Comparison of ENCODE assay signal across 16 mouse cellular contexts in genomic region chr6:12097125-12097524, GRCm38 (mm10).
A peak's percentile ranks its signal among the peaks of the same experiment; 100 is the strongest.
DNase-seq lines count a peak whose midpoint lies in the region; ATAC-seq and TF ChIP-seq lines count a peak whose summit lies in the region.
"Had no signal": no experiment of that assay in that cellular context is flagged by ENCODE, and none has a peak within 500 bp of the region (broad histone marks: within the 10 kb centered on the region; RNA-seq: fewer than 3 reads in every experiment).

No protein-coding gene starts in this region.

- no peak for TF ChIP-seq EP300 in liver, postnatal 0 days (IDR thresholded peaks at IDR 0.05; ENCODE audit: low read depth)

- no peak for TF ChIP-seq CTCF in forebrain, postnatal 0 days (IDR thresholded peaks at IDR 0.05; ENCODE audit: low read depth)
- no peak for TF ChIP-seq CTCF in liver, postnatal 0 days (IDR thresholded peaks at IDR 0.05; ENCODE audit: low read depth)
- TF ChIP-seq CTCF in intestine, postnatal 0 days (IDR thresholded peaks at IDR 0.05; ENCODE audit: low read depth) = no peak

- no peak overlapping the region for H3K27ac ChIP-seq in forebrain, embryonic 12.5 days
- H3K27ac ChIP-seq in forebrain, postnatal 0 days (ENCODE audit: low read depth, low read length) = no peak overlapping the region
- H3K27ac ChIP-seq in liver, postnatal 0 days (ENCODE audit: low read depth) = no peak overlapping the region
- no peak overlapping the region for H3K27ac ChIP-seq in intestine, postnatal 0 days (ENCODE audit: low read depth, low read length)
- H3K27ac ChIP-seq in midbrain, embryonic 16.5 days (ENCODE audit: low read length) = no peak overlapping the region
- H3K27ac ChIP-seq: heart, adult 2 months had no signal

- ATAC-seq in forebrain, embryonic 12.5 days (ENCODE audit: low FRiP score) = no peak
- ATAC-seq in forebrain, postnatal 0 days = no peak
- ATAC-seq in liver, postnatal 0 days = no peak
- ATAC-seq in intestine, postnatal 0 days = peak; percentile 71; the same call in 1 of the 2 replicates
- ATAC-seq in midbrain, embryonic 16.5 days = peak; percentile 70

- no peaks in the 10 kb centered on the region for H3K27me3 ChIP-seq in forebrain, embryonic 12.5 days
- no peaks in the 10 kb centered on the region for H3K27me3 ChIP-seq in forebrain, postnatal 0 days (ENCODE audit: insufficient read depth, low read length)
- H3K27me3 ChIP-seq in liver, postnatal 0 days (ENCODE audit: insufficient read depth, low read length) = no peaks in the 10 kb centered on the region
- no peaks in the 10 kb centered on the region for H3K27me3 ChIP-seq in intestine, postnatal 0 days (replicated peaks; ENCODE audit: control insufficient read depth, insufficient read depth, low read length)
- H3K27me3 ChIP-seq in midbrain, embryonic 16.5 days (ENCODE audit: control insufficient read depth, insufficient read depth, low read depth, low read length) = no peaks in the 10 kb centered on the region
- H3K27me3 ChIP-seq: megakaryocyte, embryonic 14.5 days had no signal

- WGBS in forebrain, embryonic 12.5 days = 51% methylated on average over 4 of the region's 4 CpGs
- WGBS in forebrain, postnatal 0 days = 54% methylated on average over 4 of the region's 4 CpGs
- 62% methylated on average over 4 of the region's 4 CpGs for WGBS in liver, postnatal 0 days (ENCODE audit: insufficient replicate concordance)
- 65% methylated on average over 4 of the region's 4 CpGs for WGBS in intestine, postnatal 0 days
- 38% methylated on average over 4 of the region's 4 CpGs for WGBS in midbrain, embryonic 16.5 days

- DNase-seq in forebrain, postnatal 0 days = no peak
- peak; percentile 7 for DNase-seq in liver
- DNase-seq in liver, postnatal 0 days = no peak
- no peak for DNase-seq in left cerebral cortex, postnatal 4 days
- no peak for DNase-seq in spleen, adult 12 weeks (ENCODE audit: low spot score)
- DNase-seq: cerebellum, adult 18-20 months; embryo, embryonic 11 days; heart, adult 2 months; kidney, adult 9 months; right cerebral cortex, postnatal 14 days; thymus, postnatal 14 days had no signal

- H3K9ac ChIP-seq in forebrain, embryonic 12.5 days = no peak overlapping the region
- no peak overlapping the region for H3K9ac ChIP-seq in forebrain, postnatal 0 days
- no peak overlapping the region for H3K9ac ChIP-seq in liver, postnatal 0 days (replicated peaks)
- no peak overlapping the region for H3K9ac ChIP-seq in intestine, postnatal 0 days (ENCODE audit: low read depth, low read length)
- no peak overlapping the region for H3K9ac ChIP-seq in midbrain, embryonic 16.5 days (ENCODE audit: low read depth, low read length)

- no peaks in the 10 kb centered on the region for H3K36me3 ChIP-seq in forebrain, embryonic 12.5 days (replicated peaks)
- H3K36me3 ChIP-seq in forebrain, postnatal 0 days (ENCODE audit: insufficient read depth) = no peaks in the 10 kb centered on the region
- H3K36me3 ChIP-seq in liver, postnatal 0 days (replicated peaks; ENCODE audit: insufficient read depth, low read length) = no peaks in the 10 kb centered on the region
- H3K36me3 ChIP-seq in intestine, postnatal 0 days (ENCODE audit: control insufficient read depth, insufficient read depth) = no peaks in the 10 kb centered on the region
- H3K36me3 ChIP-seq in midbrain, embryonic 16.5 days (ENCODE audit: control insufficient read depth, insufficient read depth, low read length) = no peaks in the 10 kb centered on the region

- H3K4me1 ChIP-seq in forebrain, embryonic 12.5 days = no peaks in the 10 kb centered on the region
- no peaks in the 10 kb centered on the region for H3K4me1 ChIP-seq in forebrain, postnatal 0 days (ENCODE audit: insufficient read depth)
- no peaks in the 10 kb centered on the region for H3K4me1 ChIP-seq in liver, postnatal 0 days (ENCODE audit: insufficient read depth)
- no peaks in the 10 kb centered on the region for H3K4me1 ChIP-seq in intestine, postnatal 0 days (replicated peaks; ENCODE audit: control insufficient read depth, insufficient read depth, low read length)
- H3K4me1 ChIP-seq in midbrain, embryonic 16.5 days (ENCODE audit: control insufficient read depth, insufficient read depth, low read length) = no peaks in the 10 kb centered on the region

- peak overlapping the region; percentile 13; the same call in 1 of the 2 replicates for H3K4me2 ChIP-seq in forebrain, embryonic 12.5 days
- no peak overlapping the region for H3K4me2 ChIP-seq in forebrain, postnatal 0 days (ENCODE audit: low read depth)
- no peak overlapping the region for H3K4me2 ChIP-seq in liver, postnatal 0 days (ENCODE audit: low read depth, low read length)
- H3K4me2 ChIP-seq in intestine, postnatal 0 days (replicated peaks; ENCODE audit: low read depth) = no peak overlapping the region
- peak overlapping the region; percentile 10; the same call in 1 of the 2 replicates for H3K4me2 ChIP-seq in midbrain, embryonic 16.5 days (ENCODE audit: low read length)

- intact Hi-C loops in left cerebral cortex, postnatal 4 days (cut with DNase I) = no loop called here

- H3K4me3 ChIP-seq in forebrain, embryonic 12.5 days (replicated peaks) = no peak overlapping the region
- no peak overlapping the region for H3K4me3 ChIP-seq in forebrain, postnatal 0 days (ENCODE audit: low read depth, low read length)
- no peak overlapping the region for H3K4me3 ChIP-seq in liver, postnatal 0 days (ENCODE audit: low read depth, low read length)
- no peak overlapping the region for H3K4me3 ChIP-seq in intestine, postnatal 0 days (ENCODE audit: low read depth, low read length)
- H3K4me3 ChIP-seq in midbrain, embryonic 16.5 days (ENCODE audit: low read depth, low read length) = no peak overlapping the region
- H3K4me3 ChIP-seq: erythroblast, embryonic 14.5 days; heart, adult 2 months; megakaryocyte, embryonic 14.5 days had no signal

- no peaks in the 10 kb centered on the region for H3K9me3 ChIP-seq in forebrain, embryonic 12.5 days
- no peaks in the 10 kb centered on the region for H3K9me3 ChIP-seq in forebrain, postnatal 0 days (ENCODE audit: low read length)
- H3K9me3 ChIP-seq in liver, postnatal 0 days (ENCODE audit: low read length) = peaks cover under 1% of the 10 kb centered on the region; the same call in 1 of the 2 replicates
- no peaks in the 10 kb centered on the region for H3K9me3 ChIP-seq in intestine, postnatal 0 days (ENCODE audit: control insufficient read depth)
- no peaks in the 10 kb centered on the region for H3K9me3 ChIP-seq in midbrain, embryonic 16.5 days (replicated peaks; ENCODE audit: control insufficient read depth, low read length, poor library complexity, severe bottlenecking)

Comparison
In these comparisons a context has a peak if more than half of its experiments do, and no peak if none do; other contexts are left out.
1. H3K4me2 ChIP-seq: peak in forebrain, embryonic 12.5 days (single experiment) and midbrain, embryonic 16.5 days (single experiment); none in forebrain, postnatal 0 days (single experiment), liver, postnatal 0 days (single experiment) and intestine, postnatal 0 days (single experiment).
2. ATAC-seq: peak in intestine, postnatal 0 days (single experiment) and midbrain, embryonic 16.5 days (single experiment); none in forebrain, embryonic 12.5 days (single experiment), forebrain, postnatal 0 days (single experiment) and liver, postnatal 0 days (single experiment).